Mouse (Mus musculus): ENCODE measurements around the gene Nuak1.

- TF ChIP-seq EP300 (IDR thresholded peaks at IDR 0.05; ENCODE audit: low read depth in 1 of 2, low read length in 2 of 2) (no peak), GATA1 (IDR thresholded peaks at IDR 0.05; ENCODE audit: low read depth, low read length) (no peak), POLR2A (IDR thresholded peaks at IDR 0.05; ENCODE audit: control insufficient read depth in 1 of 2, insufficient read depth in 1 of 2, low read depth in 1 of 2, low read length in 2 of 2, poor library complexity in 1 of 2) (no peak), POLR2AphosphoS5 (IDR thresholded peaks at IDR 0.05; ENCODE audit: borderline replicate concordance, low read depth, low read length) (no peak), CHD2 (IDR thresholded peaks at IDR 0.05; ENCODE audit: low read length) (no peak), CTCF (IDR thresholded peaks at IDR 0.05 in 2 of 3, conservative IDR thresholded peaks at IDR 0.05 in 1 of 3; ENCODE audit: control insufficient read depth in 1 of 3, insufficient read depth in 1 of 3, low read depth in 2 of 3, low read length in 3 of 3, poor library complexity in 1 of 3, severe bottlenecking in 1 of 3) (no peak), E2F4 (IDR thresholded peaks at IDR 0.05; ENCODE audit: borderline replicate concordance, low read depth, low read length) (no peak), MXI1 (IDR thresholded peaks at IDR 0.05; ENCODE audit: low read depth, low read length) (no peak), ZC3H11A (IDR thresholded peaks at IDR 0.05; ENCODE audit: low read depth, low read length) (no peak), NELFE (IDR thresholded peaks at IDR 0.05; ENCODE audit: low read depth, low read length) (no peak), MAX (IDR thresholded peaks at IDR 0.05; ENCODE audit: low read length) (no peak), TBP (IDR thresholded peaks at IDR 0.05; ENCODE audit: low read depth, low read length) (no peak), KAT2A (conservative IDR thresholded peaks at IDR 0.05; ENCODE audit: low read depth, low read length) (no peak)
These were observed 46.5 kb downstream of the Nuak1 start for GRCm38 (mm10) chr10:84393881-84394280.
